In genomic region chr16:51915929-51916308, GRCm38 (mm10) we compare ENCODE assay signal across 16 mouse cellular contexts.
DNase-seq lines count a peak whose midpoint lies in the region; ATAC-seq and TF ChIP-seq lines count a peak whose summit lies in the region.
"Had no signal": no experiment of that assay in that cellular context is flagged by ENCODE, and none has a peak within 500 bp of the region (broad histone marks: within the 10 kb centered on the region; RNA-seq: fewer than 3 reads in every experiment).

No protein-coding gene starts in this region.

- H3K9ac ChIP-seq in neural tube, embryonic 11.5 days (ENCODE audit: low read length) = no peak overlapping the region
- H3K9ac ChIP-seq in forebrain, embryonic 15.5 days (replicated peaks) = no peak overlapping the region
- no peak overlapping the region for H3K9ac ChIP-seq in limb, embryonic 13.5 days
- no peak overlapping the region for H3K9ac ChIP-seq in midbrain, postnatal 0 days (replicated peaks; ENCODE audit: low read length, poor library complexity, severe bottlenecking)
- H3K9ac ChIP-seq: heart, embryonic 13.5 days; liver, embryonic 15.5 days; stomach, embryonic 15.5 days had no signal

- no peak for TF ChIP-seq CTCF in midbrain, postnatal 0 days (IDR thresholded peaks at IDR 0.05)

- peak overlapping the region; percentile 21; the same call in 1 of the 2 replicates for H3K27ac ChIP-seq in neural tube, embryonic 11.5 days (ENCODE audit: low read depth, low read length)
- H3K27ac ChIP-seq in forebrain, embryonic 15.5 days (replicated peaks) = peak overlapping the region; percentile 63
- H3K27ac ChIP-seq in limb, embryonic 13.5 days = no peak overlapping the region
- H3K27ac ChIP-seq in midbrain, postnatal 0 days (ENCODE audit: low read depth, low read length) = no peak overlapping the region
- H3K27ac ChIP-seq: heart, embryonic 13.5 days; kidney, postnatal 0 days; liver, embryonic 15.5 days; stomach, embryonic 15.5 days had no signal

- H3K27me3 ChIP-seq in neural tube, embryonic 11.5 days (ENCODE audit: control insufficient read depth, insufficient read depth, low read length) = no peaks in the 10 kb centered on the region
- no peaks in the 10 kb centered on the region for H3K27me3 ChIP-seq in forebrain, embryonic 15.5 days
- H3K27me3 ChIP-seq in limb, embryonic 13.5 days = no peaks in the 10 kb centered on the region
- no peaks in the 10 kb centered on the region for H3K27me3 ChIP-seq in midbrain, postnatal 0 days (ENCODE audit: insufficient read depth, low read length)
- H3K27me3 ChIP-seq: heart, embryonic 13.5 days; liver, embryonic 15.5 days; stomach, embryonic 15.5 days had no signal

- no peaks in the 10 kb centered on the region for H3K9me3 ChIP-seq in neural tube, embryonic 11.5 days (ENCODE audit: control insufficient read depth, low read length)
- no peaks in the 10 kb centered on the region for H3K9me3 ChIP-seq in forebrain, embryonic 15.5 days
- no peaks in the 10 kb centered on the region for H3K9me3 ChIP-seq in limb, embryonic 13.5 days
- H3K9me3 ChIP-seq in midbrain, postnatal 0 days (ENCODE audit: low read length) = no peaks in the 10 kb centered on the region
- H3K9me3 ChIP-seq: liver, embryonic 15.5 days; stomach, embryonic 15.5 days had no signal

- no peak for ATAC-seq in neural tube, embryonic 11.5 days (ENCODE audit: insufficient read depth, low FRiP score, low TSS enrichment)
- ATAC-seq in forebrain, embryonic 15.5 days (replicated peaks) = peak; percentile 43; the same call in 1 of the 2 replicates
- no peak for ATAC-seq in limb, embryonic 13.5 days (ENCODE audit: low FRiP score, low read depth)
- ATAC-seq in midbrain, postnatal 0 days (ENCODE audit: low FRiP score) = no peak
- ATAC-seq: intestine, embryonic 16.5 days had no signal

- H3K4me1 ChIP-seq in neural tube, embryonic 11.5 days (ENCODE audit: control insufficient read depth, insufficient read depth, low read length) = no peaks in the 10 kb centered on the region
- H3K4me1 ChIP-seq in forebrain, embryonic 15.5 days = peaks cover 17% of the 10 kb centered on the region
- peaks cover 13% of the 10 kb centered on the region for H3K4me1 ChIP-seq in limb, embryonic 13.5 days
- 0 out of 2 replicates have a peak, but pooled peaks cover 3% of the 10 kb centered on the region for H3K4me1 ChIP-seq in midbrain, postnatal 0 days (ENCODE audit: insufficient read depth, low read length)
- H3K4me1 ChIP-seq: liver, embryonic 15.5 days had no signal

- 85% methylated on average over 13 of the region's 13 CpGs for WGBS in neural tube, embryonic 11.5 days
- WGBS in forebrain, embryonic 15.5 days = 50% methylated on average over 13 of the region's 13 CpGs
- WGBS in limb, embryonic 13.5 days = 59% methylated on average over 13 of the region's 13 CpGs
- 36% methylated on average over 13 of the region's 13 CpGs for WGBS in midbrain, postnatal 0 days

- no peak overlapping the region for H3K4me2 ChIP-seq in neural tube, embryonic 11.5 days (ENCODE audit: low read depth)
- no peak overlapping the region; the same call in 1 of the 2 replicates for H3K4me2 ChIP-seq in forebrain, embryonic 15.5 days (replicated peaks)
- peak overlapping the region; percentile 36 for H3K4me2 ChIP-seq in limb, embryonic 13.5 days (replicated peaks)
- H3K4me2 ChIP-seq in midbrain, postnatal 0 days (ENCODE audit: low read depth, low read length, poor library complexity, severe bottlenecking) = peak overlapping the region; percentile 5; the same call in 1 of the 2 replicates
- H3K4me2 ChIP-seq: liver, embryonic 15.5 days; stomach, embryonic 15.5 days had no signal

- H3K4me3 ChIP-seq in neural tube, embryonic 11.5 days (ENCODE audit: low read depth, low read length) = no peak overlapping the region
- no peak overlapping the region for H3K4me3 ChIP-seq in forebrain, embryonic 15.5 days
- no peak overlapping the region for H3K4me3 ChIP-seq in limb, embryonic 13.5 days
- H3K4me3 ChIP-seq in midbrain, postnatal 0 days (ENCODE audit: low read depth, low read length) = no peak overlapping the region
- H3K4me3 ChIP-seq: heart, embryonic 13.5 days; liver, embryonic 15.5 days; stomach, embryonic 15.5 days had no signal

- no peaks in the 10 kb centered on the region for H3K36me3 ChIP-seq in neural tube, embryonic 11.5 days (ENCODE audit: control insufficient read depth, insufficient read depth, low read length)
- no peaks in the 10 kb centered on the region for H3K36me3 ChIP-seq in forebrain, embryonic 15.5 days
- H3K36me3 ChIP-seq in limb, embryonic 13.5 days = no peaks in the 10 kb centered on the region
- no peaks in the 10 kb centered on the region for H3K36me3 ChIP-seq in midbrain, postnatal 0 days (ENCODE audit: insufficient read depth, low read length)
- H3K36me3 ChIP-seq: heart, embryonic 13.5 days; liver, embryonic 15.5 days; stomach, embryonic 15.5 days had no signal

- DNase-seq in neural tube, embryonic 11.5 days (ENCODE audit: low spot score) = no peak
- no peak for DNase-seq in neural tube, embryonic 10.5 days (ENCODE audit: extremely low spot score, low spot score)
- DNase-seq in midbrain, postnatal 0 days (ENCODE audit: low spot score) = no peak
- no peak for DNase-seq in gastrocnemius, adult 8-10 months (ENCODE audit: low spot score in 2 of 2)
- no peak for DNase-seq in spleen, postnatal 36 days (ENCODE audit: low spot score in 2 of 2)
- DNase-seq: heart, postnatal 4 days; lung, postnatal 14 days; spleen, adult 18-20 months; thymus, postnatal 14 days had no signal

Comparison
In these comparisons a context has a peak if more than half of its experiments do, and no peak if none do; other contexts are left out.
1. H3K27ac ChIP-seq: peak in neural tube, embryonic 11.5 days (single experiment) and forebrain, embryonic 15.5 days (single experiment); none in limb, embryonic 13.5 days (single experiment) and midbrain, postnatal 0 days (single experiment).
2. H3K4me2 ChIP-seq: peak in limb, embryonic 13.5 days (single experiment) and midbrain, postnatal 0 days (single experiment); none in neural tube, embryonic 11.5 days (single experiment) and forebrain, embryonic 15.5 days (single experiment).